Mouse (Mus musculus) intestine, embryonic 16.5 days (tissue): Measurements from ENCODE around the gene Ptma. TPM values are rescaled to one million over a fixed set of nuclear protein-coding genes. Genes with fewer than 3 reads are reported as not detected.

Source experiments
- ATAC-seq: fragments of 200-750 bp; cut with Nextera tagmentation; 2 replicates; pipeline ENCODE4 v1.8.0; 2017; ENCODE audit warnings: moderate TSS enrichment, moderate library complexity
- H3K27ac ChIP-seq: fragments of 300-500 bp; sonication (generic); 2 replicates; pipeline ENCODE4 v1.5.1; 2014; ENCODE audit warnings: mild to moderate bottlenecking, low read length
- H3K27me3 ChIP-seq: fragments of 300-500 bp; sonication (generic); replicated peaks from 2 replicates; pipeline ENCODE4 v1.6.1; 2014; ENCODE audit warnings: low read length, control low read depth, mixed read lengths; ENCODE audit not compliant: control insufficient read depth, insufficient read depth
- H3K36me3 ChIP-seq: fragments of 300-500 bp; sonication (generic); 2 replicates; pipeline ENCODE4 v1.6.1; 2014; ENCODE audit warnings: low read length, control low read depth; ENCODE audit not compliant: control insufficient read depth, insufficient read depth
- H3K4me1 ChIP-seq: fragments of 300-500 bp; sonication (generic); 2 replicates; pipeline ENCODE4 v1.6.1; 2014; ENCODE audit warnings: low read length, control low read depth, mixed read lengths; ENCODE audit not compliant: control insufficient read depth, insufficient read depth
- H3K4me2 ChIP-seq: fragments of 300-500 bp; sonication (generic); 2 replicates; pipeline ENCODE4 v1.6.1; 2014; ENCODE audit warnings: low read depth, low read length, control low read depth
- H3K4me3 ChIP-seq: fragments of 300-500 bp; sonication (generic); 2 replicates; pipeline ENCODE4 v1.5.1; 2014; ENCODE audit warnings: mild to moderate bottlenecking, low read length
- H3K9ac ChIP-seq: fragments of 300-500 bp; sonication (generic); 2 replicates; pipeline ENCODE4 v1.6.1; 2014; ENCODE audit warnings: low read depth, low read length
- H3K9me3 ChIP-seq: fragments of 300-500 bp; sonication (generic); 2 replicates; pipeline ENCODE4 v1.6.1; 2016; ENCODE audit warnings: low read length, control low read depth; ENCODE audit not compliant: control insufficient read depth
- WGBS: fragments of 180-500 bp; shearing (Covaris S2); extraction: QIAGEN DNeasy Blood & Tissue Kit; methylation state at CpG from one replicate; pipeline ENCODE4 v1.1.7; 2014; 5-methylcytosine and 5-hydroxymethylcytosine counted together
- polyA plus RNA-seq: library from polyadenylated mRNA; unstranded; fragments of >200 nt; fragmentation: Nextera tagmentation; extraction: Ambion mirVana; gene quantifications from 2 replicates; pipeline ENCODE4 v1.2.1, GENCODE M21; 2015

Ptma gene
- polyA plus RNA-seq, 1 experiment from 2014 or later, result 1,813 TPM

- Histone ChIP-seq H3K27ac (peak overlapping the region; percentile 100), H3K36me3 (no peaks in the 10 kb centered on the region), H3K9ac (peak overlapping the region; percentile 79), H3K4me3 (no peak overlapping the region), H3K9me3 (no peaks in the 10 kb centered on the region), H3K4me1 (peaks cover 6% of the 10 kb centered on the region), H3K4me2 (peak overlapping the region; percentile 95; the same call in 1 of the 2 replicates), H3K27me3 (no peaks in the 10 kb centered on the region)
- ATAC-seq, result no peak
- WGBS, result 86% methylated on average over 8 of the region's 8 CpGs
Measured at GRCm38 (mm10) chr1:86523776-86524618, 2.5 kb upstream of the Ptma start.

DNA sequence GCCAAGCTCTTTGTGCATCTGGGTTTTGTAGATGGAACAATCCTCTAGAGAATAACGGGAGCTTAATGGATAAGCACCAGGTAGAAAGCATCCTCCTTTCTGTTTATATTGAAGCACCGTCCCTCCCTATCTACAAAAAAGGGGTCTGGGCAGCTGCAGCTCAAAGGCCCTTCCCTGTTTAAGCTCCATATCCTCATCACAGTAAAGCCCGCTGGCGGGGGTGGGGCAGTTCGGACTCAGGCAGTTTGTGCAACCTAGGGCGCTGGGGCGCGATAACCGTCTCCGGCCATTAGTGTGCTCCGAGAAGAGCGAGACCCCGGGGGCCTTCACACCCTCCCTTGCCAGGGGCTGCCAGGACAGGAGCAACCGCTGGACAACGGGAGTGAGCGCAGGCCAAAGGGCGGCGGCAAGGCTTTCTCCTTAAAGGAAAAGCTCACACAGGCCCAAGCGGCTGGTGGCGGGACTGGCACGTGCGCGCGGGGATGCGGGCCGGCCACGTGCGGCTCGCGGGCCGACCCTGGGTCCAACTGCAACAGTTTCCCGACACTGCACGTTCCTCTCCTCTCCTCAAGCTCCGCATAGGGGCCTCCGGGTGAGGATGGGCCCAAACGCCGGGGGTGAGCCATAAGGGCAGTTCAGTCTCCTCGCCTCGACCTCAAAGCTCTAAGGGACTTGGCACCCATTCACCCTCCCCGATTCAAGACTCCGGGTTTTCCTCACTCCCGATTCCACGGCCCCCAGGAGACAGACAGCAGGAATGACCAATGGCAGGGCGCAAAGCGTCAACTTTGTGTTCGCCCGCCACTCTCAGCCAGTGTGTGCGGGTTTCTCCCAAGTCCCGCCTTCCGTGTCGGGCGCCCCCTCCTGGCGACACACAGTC is 1.7 kb upstream of the Ptma start:
- Histone ChIP-seq H3K27ac (peak overlapping the region; percentile 100), H3K4me2 (peak overlapping the region; percentile 95), H3K9me3 (no peaks in the 10 kb centered on the region), H3K27me3 (no peaks in the 10 kb centered on the region), H3K36me3 (no peaks in the 10 kb centered on the region; the same call in 1 of the 2 replicates), H3K4me3 (peak overlapping the region; percentile 97), H3K9ac (peak overlapping the region; percentile 93), H3K4me1 (peaks cover 13% of the 10 kb centered on the region)
- peak; percentile 70 for ATAC-seq
- WGBS, result 2% methylated on average over 53 of the region's 53 CpGs

DNA sequence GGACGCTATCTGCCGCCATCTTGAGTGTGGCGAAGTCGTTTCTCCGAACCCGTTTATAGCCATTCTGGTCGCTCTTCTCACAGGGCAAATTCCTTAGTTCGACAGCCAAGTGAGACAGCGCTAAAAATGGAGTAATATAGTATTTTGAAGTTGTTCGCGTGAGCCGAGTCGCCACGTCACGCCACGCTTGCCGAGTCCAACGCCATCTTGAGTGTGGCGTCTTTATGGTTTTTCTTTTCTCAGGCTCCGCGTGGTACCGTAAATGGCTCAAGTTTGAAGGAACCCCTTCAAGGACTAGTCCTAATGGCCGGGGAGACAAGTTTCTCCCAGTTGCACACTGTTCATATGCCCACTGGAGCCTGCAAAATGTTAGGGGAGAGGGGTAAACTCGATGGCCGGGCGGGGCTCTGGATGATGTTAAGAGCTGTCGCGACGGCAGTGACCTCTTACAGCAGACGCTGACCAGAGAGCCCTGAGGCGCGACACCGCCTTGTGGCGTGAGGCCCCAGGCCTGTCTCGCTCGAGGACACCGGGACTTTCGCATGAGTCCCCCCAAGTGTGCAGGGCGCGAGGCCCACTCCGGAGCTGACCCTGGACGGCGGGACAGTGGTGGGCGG is 919 bp upstream of the Ptma start:
- Histone ChIP-seq H3K9ac (peak overlapping the region; percentile 93), H3K4me1 (peaks cover 14% of the 10 kb centered on the region), H3K27ac (peak overlapping the region; percentile 100), H3K4me3 (peak overlapping the region; percentile 97), H3K4me2 (peak overlapping the region; percentile 95), H3K9me3 (no peaks in the 10 kb centered on the region), H3K27me3 (no peaks in the 10 kb centered on the region), H3K36me3 (no peaks in the 10 kb centered on the region; the same call in 1 of the 2 replicates)
- ATAC-seq, result peak; percentile 10
- WGBS, result under 1% methylated on average over 44 of the region's 44 CpGs

DNA sequence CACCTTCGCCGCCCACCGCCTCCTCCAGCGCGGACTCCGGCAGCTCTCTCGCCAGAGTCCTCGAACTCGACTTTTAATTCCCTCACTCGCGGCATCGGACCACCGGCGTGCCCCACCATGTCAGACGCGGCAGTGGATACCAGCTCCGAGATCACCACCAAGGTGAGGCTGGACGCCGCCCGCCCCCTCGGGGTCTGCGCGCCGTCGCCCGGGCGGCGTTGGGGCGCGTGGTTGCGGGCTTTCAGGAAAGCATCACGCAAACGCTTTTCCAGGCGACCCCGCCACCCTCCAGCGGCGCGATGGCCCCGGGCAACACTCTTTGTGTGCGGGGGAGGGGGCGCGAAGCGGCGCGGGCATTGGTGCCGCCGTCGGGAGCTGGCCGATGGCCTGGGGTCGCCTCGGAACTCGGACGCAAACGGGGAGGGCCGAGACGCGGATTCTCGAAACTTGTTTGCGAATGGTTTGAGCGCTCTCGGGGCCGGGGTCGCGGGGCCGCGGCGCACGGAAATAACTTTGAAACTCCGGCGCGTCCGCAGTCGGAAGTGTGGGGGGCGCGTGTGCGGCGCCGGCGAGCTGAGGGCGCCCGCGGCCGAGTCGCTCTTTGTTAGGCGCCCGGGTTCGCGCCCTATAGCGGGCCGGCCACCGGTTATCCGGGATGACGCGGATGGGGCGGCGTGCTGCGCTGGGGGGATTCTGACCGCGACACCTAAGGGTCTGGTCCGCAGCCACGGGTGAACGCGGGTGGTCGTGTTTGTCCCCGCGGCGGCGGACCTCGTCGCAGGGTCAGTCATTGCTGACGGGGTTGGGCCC is 468 bp downstream of the Ptma start:
- H3K27ac ChIP-seq, result peak overlapping the region; percentile 95
- H3K27me3 ChIP-seq, result no peaks in the 10 kb centered on the region
- WGBS, result under 1% methylated on average over 110 of the region's 111 CpGs
- H3K9ac ChIP-seq, result peak overlapping the region; percentile 100
- ATAC-seq, result no peak
- H3K36me3 ChIP-seq, result no peaks in the 10 kb centered on the region; the same call in 1 of the 2 replicates
- peak overlapping the region; percentile 97 for H3K4me3 ChIP-seq
- no peaks in the 10 kb centered on the region for H3K9me3 ChIP-seq
- peak overlapping the region; percentile 95; the same call in 1 of the 2 replicates for H3K4me2 ChIP-seq
- peaks cover 27% of the 10 kb centered on the region for H3K4me1 ChIP-seq

DNA sequence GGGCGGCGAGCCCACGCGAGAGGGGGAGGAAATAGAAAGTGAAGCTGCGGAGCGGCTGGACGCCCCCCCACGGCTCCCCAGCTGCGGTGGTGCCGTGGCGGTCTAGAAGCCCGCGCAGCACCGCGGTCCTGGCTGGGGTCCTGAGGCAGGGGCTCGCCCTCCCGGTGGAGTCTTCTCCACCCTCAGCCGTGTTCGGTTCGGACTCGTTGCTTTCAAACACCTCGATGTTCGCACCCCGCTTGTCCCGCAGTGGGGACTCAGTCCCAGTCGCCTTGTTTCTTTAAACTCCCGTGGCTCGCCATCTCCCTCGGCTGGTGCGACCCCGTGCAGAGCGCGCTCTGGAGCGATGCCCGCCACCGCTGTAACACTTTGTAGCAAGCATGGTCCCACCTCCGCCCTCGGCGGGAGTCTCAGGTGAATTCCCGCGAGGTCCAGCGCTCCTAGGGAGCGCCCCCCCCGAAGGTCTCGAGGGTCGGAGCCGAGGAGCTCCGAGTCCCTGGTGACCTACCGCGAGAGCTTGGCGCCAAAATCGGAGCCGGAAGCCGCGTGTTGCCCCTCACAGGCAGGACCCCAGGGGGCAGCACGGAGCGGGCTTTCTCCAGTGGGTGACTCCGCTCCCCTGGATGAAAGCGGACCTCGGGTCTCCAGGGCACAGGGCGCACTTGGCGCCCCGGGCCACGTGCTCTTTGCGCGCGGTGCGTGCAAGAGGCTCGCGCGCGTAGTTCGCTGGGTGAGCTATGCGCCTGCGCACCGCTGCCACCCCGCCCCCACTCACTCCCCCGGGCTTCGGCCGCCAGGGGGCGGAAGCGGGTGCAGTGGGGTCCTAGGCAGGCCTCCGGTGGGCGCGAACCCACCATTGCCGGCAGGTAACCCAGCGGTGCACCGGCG is 1.3 kb downstream of the Ptma start:
- Histone ChIP-seq H3K36me3 (no peaks in the 10 kb centered on the region; the same call in 1 of the 2 replicates), H3K4me2 (peak overlapping the region; percentile 95), H3K4me1 (peaks cover 30% of the 10 kb centered on the region), H3K27ac (peak overlapping the region; percentile 95), H3K4me3 (peak overlapping the region; percentile 97), H3K27me3 (no peaks in the 10 kb centered on the region), H3K9me3 (no peaks in the 10 kb centered on the region), H3K9ac (peak overlapping the region; percentile 100)
- ATAC-seq, result peak; percentile 12
- WGBS, result under 1% methylated on average over 89 of the region's 89 CpGs

- Histone ChIP-seq H3K4me2 (peak overlapping the region; percentile 95), H3K36me3 (no peaks in the 10 kb centered on the region; the same call in 1 of the 2 replicates), H3K27ac (peak overlapping the region; percentile 95), H3K4me1 (peaks cover 30% of the 10 kb centered on the region), H3K4me3 (peak overlapping the region; percentile 97), H3K9ac (peak overlapping the region; percentile 100), H3K9me3 (no peaks in the 10 kb centered on the region), H3K27me3 (no peaks in the 10 kb centered on the region)
- peak; percentile 6 for ATAC-seq
- under 1% methylated on average over 15 of the region's 15 CpGs for WGBS
Measured at GRCm38 (mm10) chr1:86528571-86529180, 2.1 kb downstream of the Ptma start.

- Histone ChIP-seq H3K36me3 (no peaks in the 10 kb centered on the region; the same call in 1 of the 2 replicates), H3K27me3 (no peaks in the 10 kb centered on the region), H3K9ac (peak overlapping the region; percentile 100), H3K4me1 (peaks cover 28% of the 10 kb centered on the region), H3K4me3 (peak overlapping the region; percentile 97), H3K9me3 (no peaks in the 10 kb centered on the region), H3K4me2 (peak overlapping the region; percentile 95), H3K27ac (no peak overlapping the region)
- no peak for ATAC-seq
- WGBS, result 22% methylated on average over 4 of the region's 4 CpGs
Measured at GRCm38 (mm10) chr1:86529590-86529989, 3.1 kb downstream of the Ptma start.
